Mouse (Mus musculus) lung, postnatal 0 days (tissue): Measurements from ENCODE around the gene Inhbc.

Experiments used
- CTCF ChIP-seq: IDR thresholded peaks from 2 replicates; pipeline ENCODE4 v1.5.1; 2016; ENCODE audit warnings: antibody characterized with exemption, mild to moderate bottlenecking
- EP300 ChIP-seq: IDR thresholded peaks from 2 replicates; pipeline ENCODE4 v1.6.1; 2016; ENCODE audit warnings: antibody characterized with exemption, mild to moderate bottlenecking, control low read depth

DNA sequence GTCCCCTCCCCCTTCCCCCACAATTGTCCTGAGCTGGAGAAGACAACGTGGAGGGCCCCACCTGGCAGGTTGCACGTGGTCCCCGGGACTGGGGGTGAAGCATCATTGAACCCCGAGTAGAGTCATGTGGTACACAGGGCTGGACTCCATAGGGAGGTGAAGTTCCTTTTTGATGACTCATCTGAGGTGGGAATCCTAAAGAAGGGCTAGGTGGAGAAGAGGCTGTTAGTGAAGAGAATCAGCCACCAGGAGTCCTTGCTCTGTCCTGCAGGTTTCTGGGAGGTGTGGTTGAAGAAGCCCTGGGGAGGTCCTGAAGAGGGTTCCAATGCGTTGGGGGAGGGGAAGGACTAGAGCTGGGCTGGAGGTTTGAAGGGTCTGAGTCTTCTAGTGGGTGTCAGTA, 33.3 kb downstream of the Inhbc start:
- TF ChIP-seq CTCF (no peak), EP300 (no peak)
